Mouse (Mus musculus) embryonic facial prominence, embryonic 14.5 days (tissue): ENCODE measurements at regions not wholly inside any gene's neighbourhood (a gene's known extent, or its start where the extent isn't known, plus 50 kb on each side); places are given as distances from the start of the nearest gene placed in this dataset.
"Not testable (repeated sequence)": the region's sequence is repeated elsewhere in the genome, so short reads cannot be mapped to it uniquely, and the experiment has no call there.

Experiments
- ATAC-seq: fragments of 200-750 bp; cut with Nextera tagmentation; 2 replicates; pipeline ENCODE4 v1.8.0; 2017; ENCODE audit warnings: low read depth, moderate number of reproducible peaks, moderate TSS enrichment
- DNase-seq: peaks from one replicate; pipeline ENCODE4 v3.0.0-alpha.2; 2015; ENCODE audit warnings: low spot score
- H3K27ac ChIP-seq: fragments of 300-500 bp; sonication (generic); replicated peaks from 2 replicates; pipeline ENCODE4 v1.5.1; 2014; ENCODE audit warnings: low read depth, mild to moderate bottlenecking, low read length, moderate library complexity
- H3K27me3 ChIP-seq: fragments of 300-500 bp; sonication (generic); replicated peaks from 2 replicates; pipeline ENCODE4 v1.6.1; 2014; ENCODE audit warnings: low read length; ENCODE audit not compliant: control insufficient read depth, insufficient read depth
- H3K36me3 ChIP-seq: fragments of 300-500 bp; sonication (generic); 2 replicates; pipeline ENCODE4 v1.6.1; 2014; ENCODE audit warnings: low read length, mixed read lengths; ENCODE audit not compliant: control insufficient read depth, insufficient read depth
- H3K4me1 ChIP-seq: fragments of 300-500 bp; sonication (generic); 2 replicates; pipeline ENCODE4 v1.6.1; 2014; ENCODE audit warnings: antibody characterized with exemption, low read length; ENCODE audit not compliant: control insufficient read depth, insufficient read depth
- H3K4me2 ChIP-seq: fragments of 300-500 bp; sonication (generic); 2 replicates; pipeline ENCODE4 v1.6.1; 2014; ENCODE audit warnings: low read depth, mild to moderate bottlenecking, low read length, moderate library complexity, mixed read lengths
- H3K4me3 ChIP-seq: fragments of 300-500 bp; sonication (generic); 2 replicates; pipeline ENCODE4 v1.5.1; 2014; ENCODE audit warnings: low read depth, mild to moderate bottlenecking, low read length
- H3K9ac ChIP-seq: fragments of 300-500 bp; sonication (generic); 2 replicates; pipeline ENCODE4 v1.6.1; 2014; ENCODE audit warnings: low read depth, mild to moderate bottlenecking, low read length, moderate library complexity, mixed read lengths
- H3K9me3 ChIP-seq: fragments of 300-500 bp; sonication (generic); 2 replicates; pipeline ENCODE4 v1.6.1; 2016; ENCODE audit warnings: low read length; ENCODE audit not compliant: control insufficient read depth
- WGBS: fragments of 180-500 bp; shearing (Covaris S2); extraction: QIAGEN DNeasy Blood & Tissue Kit; methylation state at CpG from one replicate; pipeline ENCODE4 v1.1.7; 2014; 5-methylcytosine and 5-hydroxymethylcytosine counted together

DNA sequence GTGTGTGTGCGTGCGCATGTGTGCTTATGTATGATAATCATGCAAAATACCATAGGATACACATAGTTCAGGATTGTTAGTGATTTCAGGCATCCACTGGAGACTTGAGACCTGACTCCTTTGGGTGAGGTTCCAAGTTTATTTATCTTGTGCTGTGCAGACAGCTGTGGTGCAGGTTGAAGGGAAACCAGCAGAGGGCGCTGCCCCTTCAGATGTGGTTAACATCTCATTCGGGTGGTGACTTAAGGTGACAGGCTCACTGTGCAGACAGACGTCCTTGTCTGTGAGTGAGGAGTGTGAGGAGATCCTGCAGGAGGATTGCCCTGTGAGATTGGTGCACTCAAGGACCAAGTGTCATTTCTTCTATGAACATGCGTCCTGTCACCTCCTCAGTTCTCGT, 716.0 kb downstream of the Dad1 start:
- not testable (repeated sequence) for H3K27me3 ChIP-seq, H3K27ac ChIP-seq, H3K4me2 ChIP-seq, H3K36me3 ChIP-seq, H3K9ac ChIP-seq, DNase-seq, ATAC-seq, H3K4me3 ChIP-seq, H3K4me1 ChIP-seq, H3K9me3 ChIP-seq
- WGBS: 54% methylated on average over 7 of the region's 7 CpGs

DNA sequence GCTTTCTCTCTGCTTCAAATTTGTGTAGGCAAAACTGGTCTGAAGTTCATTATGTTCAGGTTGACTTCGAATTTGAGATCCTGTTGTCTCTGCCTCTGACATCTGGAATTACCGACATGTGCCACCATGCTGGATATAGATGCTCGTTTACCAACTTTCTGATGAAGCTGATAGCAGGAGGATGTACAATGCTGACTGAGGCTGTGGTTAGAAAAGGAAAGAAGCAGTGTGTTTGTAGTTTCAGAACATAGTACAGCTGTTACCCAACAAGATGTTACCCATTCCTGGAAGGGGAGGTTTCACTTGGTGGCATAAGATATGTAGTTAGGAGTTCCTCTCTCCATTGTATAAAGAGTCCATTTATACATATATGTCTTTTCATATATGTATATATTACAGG, 730.5 kb downstream of the Dad1 start:
- not testable (repeated sequence) for H3K4me3 ChIP-seq, H3K9me3 ChIP-seq, H3K27me3 ChIP-seq, ATAC-seq, H3K4me2 ChIP-seq, H3K36me3 ChIP-seq, H3K4me1 ChIP-seq, DNase-seq, H3K9ac ChIP-seq, H3K27ac ChIP-seq
- WGBS: no CpG with 5 or more reads among the region's 3 CpGs

DNA sequence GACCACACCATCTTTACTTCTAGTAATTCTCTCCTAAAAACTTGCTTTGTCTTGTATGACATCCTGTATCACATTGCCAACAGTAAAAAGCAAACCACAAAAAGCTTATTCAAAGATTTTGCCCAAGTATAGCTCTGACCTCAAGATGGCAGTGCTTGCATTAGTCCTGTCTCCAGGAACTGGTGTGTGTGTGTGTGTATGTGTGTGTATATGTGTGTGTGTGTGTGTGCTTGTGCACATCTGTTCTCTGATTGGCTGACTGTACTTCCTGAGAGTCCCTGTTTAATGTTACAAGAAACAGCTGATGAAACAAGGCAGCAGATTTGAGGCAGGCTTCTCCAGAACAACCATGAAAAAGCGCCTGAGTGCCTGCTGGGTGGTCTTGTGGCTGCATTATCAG, 735.0 kb downstream of the Dad1 start:
- H3K9me3 ChIP-seq, H3K9ac ChIP-seq, H3K27me3 ChIP-seq, H3K4me3 ChIP-seq, H3K27ac ChIP-seq, H3K36me3 ChIP-seq, DNase-seq, ATAC-seq, H3K4me2 ChIP-seq, H3K4me1 ChIP-seq: not testable (repeated sequence)
- WGBS: no CpG with 5 or more reads among the region's 1 CpGs

DNA sequence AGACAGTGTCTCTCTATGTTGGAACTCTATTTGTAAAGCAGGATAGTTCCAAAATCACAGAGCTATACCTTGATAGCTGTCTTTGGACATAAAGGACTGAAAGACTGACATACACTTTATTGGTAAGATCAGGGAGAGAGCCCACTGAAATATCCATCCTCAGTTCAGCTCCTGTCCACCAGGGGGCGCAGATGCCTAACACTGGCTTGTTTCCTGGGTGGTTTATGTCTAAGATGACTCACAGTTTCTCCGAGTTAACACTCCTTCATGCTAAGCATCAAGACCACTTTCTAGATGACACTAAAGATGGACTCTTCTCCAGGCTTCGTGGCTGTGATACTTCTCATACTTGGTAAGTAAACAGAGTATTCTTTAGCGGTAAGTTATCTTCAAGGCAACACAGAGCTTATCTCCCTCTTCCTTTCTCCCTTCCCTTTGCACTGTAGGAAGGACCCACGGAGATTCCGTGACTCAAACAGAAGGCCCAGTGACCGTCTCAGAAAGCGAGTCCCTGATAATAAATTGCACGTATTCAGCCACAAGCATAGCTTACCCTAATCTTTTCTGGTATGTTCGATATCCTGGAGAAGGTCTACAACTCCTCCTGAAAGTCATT, 737.2 kb downstream of the Dad1 start:
- H3K27ac ChIP-seq, DNase-seq, H3K27me3 ChIP-seq, H3K9me3 ChIP-seq, H3K9ac ChIP-seq, ATAC-seq, H3K36me3 ChIP-seq, H3K4me2 ChIP-seq, H3K4me1 ChIP-seq, H3K4me3 ChIP-seq: not testable (repeated sequence)
- no CpG with 5 or more reads among the region's 10 CpGs for WGBS

DNA sequence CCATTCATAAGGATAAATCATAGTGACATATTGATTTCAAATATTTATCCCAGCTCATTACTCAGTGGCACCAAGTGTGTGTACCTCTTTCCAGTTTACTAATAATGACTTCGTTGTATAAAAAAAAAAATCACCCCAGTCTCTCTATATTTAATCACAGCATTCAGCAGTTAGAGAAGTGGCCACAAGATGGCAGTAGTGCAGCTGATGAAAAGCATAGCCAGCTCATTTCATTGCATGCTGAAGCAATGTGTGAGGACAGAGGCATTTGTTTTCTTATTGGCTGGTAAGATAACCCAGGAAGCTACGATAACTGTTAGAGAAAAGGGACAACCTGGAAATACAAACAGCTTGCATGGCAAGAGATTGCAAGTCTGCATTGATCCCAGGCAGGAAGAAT, 748.5 kb downstream of the Dad1 start:
- H3K27me3 ChIP-seq, H3K36me3 ChIP-seq, H3K9me3 ChIP-seq, H3K4me3 ChIP-seq, ATAC-seq, H3K9ac ChIP-seq, H3K4me2 ChIP-seq, H3K27ac ChIP-seq, H3K4me1 ChIP-seq: not testable (repeated sequence)
- WGBS: 51% methylated on average over 1 of the region's 2 CpGs
- peak; percentile 40 for DNase-seq

DNA sequence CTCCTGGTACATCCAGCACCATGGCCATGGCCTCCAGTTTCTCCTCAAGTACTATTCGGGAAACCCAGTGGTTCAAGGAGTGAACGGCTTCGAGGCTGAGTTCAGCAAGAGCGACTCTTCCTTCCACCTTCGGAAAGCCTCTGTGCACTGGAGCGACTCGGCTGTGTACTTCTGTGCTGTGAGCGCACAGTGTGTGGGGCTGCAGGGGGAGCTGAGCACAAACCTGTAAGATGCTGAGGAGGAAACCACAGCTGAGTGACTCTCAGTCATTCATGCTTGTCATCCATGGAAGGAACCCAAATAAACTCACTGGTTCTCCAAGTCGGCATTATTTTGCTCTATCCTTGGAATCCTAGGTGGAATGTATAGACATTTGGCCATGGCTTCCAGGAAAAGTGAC, 765.5 kb downstream of the Dad1 start:
- not testable (repeated sequence) for H3K27me3 ChIP-seq, H3K36me3 ChIP-seq, ATAC-seq, H3K9ac ChIP-seq, H3K9me3 ChIP-seq, H3K4me1 ChIP-seq, DNase-seq, H3K4me3 ChIP-seq, H3K4me2 ChIP-seq, H3K27ac ChIP-seq
- 86% methylated on average over 5 of the region's 9 CpGs for WGBS

DNA sequence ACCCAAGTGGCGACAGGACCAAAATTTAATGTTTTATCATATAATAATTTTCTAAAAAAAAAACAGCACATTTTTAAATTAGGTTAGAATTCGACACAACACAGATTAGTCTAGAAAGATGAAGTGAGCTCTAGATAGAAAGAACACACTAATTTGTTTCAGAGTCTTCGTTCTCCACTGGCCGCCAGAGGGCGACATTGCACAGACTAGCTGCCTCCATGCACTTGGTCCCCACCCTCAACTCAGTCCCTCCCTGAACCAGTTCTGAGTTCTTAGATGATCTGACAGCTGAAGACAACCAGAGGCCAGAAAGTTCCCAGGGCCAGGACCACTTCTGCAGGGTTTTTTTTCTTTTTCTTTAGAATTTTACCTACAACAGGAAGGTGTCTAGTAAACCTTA, 766.3 kb downstream of the Dad1 start:
- H3K9me3 ChIP-seq, H3K27me3 ChIP-seq, H3K36me3 ChIP-seq, H3K4me2 ChIP-seq, H3K4me3 ChIP-seq, H3K27ac ChIP-seq, H3K4me1 ChIP-seq, H3K9ac ChIP-seq, ATAC-seq, DNase-seq: not testable (repeated sequence)
- WGBS: 27% methylated on average over 5 of the region's 5 CpGs

DNA sequence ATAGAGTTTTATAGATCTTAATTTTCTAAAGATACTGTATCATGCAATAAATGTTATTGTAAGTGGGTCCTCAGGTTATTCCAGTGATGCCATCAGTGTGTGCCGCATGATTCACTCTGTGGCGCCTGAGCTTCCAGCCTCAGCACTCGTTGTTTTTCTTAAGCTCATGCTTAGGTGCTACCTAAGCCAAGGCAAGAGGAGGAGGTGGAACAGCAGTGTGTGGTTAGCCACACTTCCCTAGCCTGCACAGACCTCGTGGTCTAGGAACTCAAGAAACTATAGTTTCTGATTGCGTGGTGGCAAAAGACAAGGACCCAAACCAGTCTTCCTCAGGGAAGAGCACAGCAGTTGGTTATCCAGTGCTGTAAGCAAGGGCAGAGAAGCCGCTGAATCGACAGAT, 779.7 kb downstream of the Dad1 start:
- not testable (repeated sequence) for H3K27ac ChIP-seq, H3K36me3 ChIP-seq, H3K4me1 ChIP-seq, H3K9me3 ChIP-seq, H3K27me3 ChIP-seq, DNase-seq, H3K4me2 ChIP-seq, H3K4me3 ChIP-seq, H3K9ac ChIP-seq, ATAC-seq
- 87% methylated on average over 7 of the region's 7 CpGs for WGBS

DNA sequence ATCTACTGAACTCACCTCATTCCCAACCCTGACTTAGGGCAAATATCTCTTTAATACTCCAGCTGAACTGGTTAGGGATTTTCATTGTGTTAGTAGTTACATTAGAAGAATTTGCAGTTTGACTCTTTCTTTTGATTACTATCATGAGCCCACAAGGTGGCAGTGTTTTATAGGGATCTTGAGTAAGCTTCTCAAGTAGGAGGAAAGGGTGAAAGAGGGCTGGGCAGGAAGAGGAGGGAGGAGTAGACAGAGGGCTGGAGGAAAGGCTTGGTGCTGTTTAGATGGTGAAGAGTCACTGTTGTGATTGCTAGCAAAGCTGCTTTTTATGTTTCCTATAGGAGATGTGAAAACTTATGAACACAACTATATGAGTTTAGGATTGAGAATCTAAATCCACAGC, 793.1 kb downstream of the Dad1 start:
- H3K4me2 ChIP-seq, ATAC-seq, H3K27me3 ChIP-seq, DNase-seq, H3K9me3 ChIP-seq, H3K27ac ChIP-seq, H3K9ac ChIP-seq, H3K4me1 ChIP-seq, H3K36me3 ChIP-seq, H3K4me3 ChIP-seq: not testable (repeated sequence)
